Mouse (Mus musculus) heart, postnatal 0 days (tissue): ENCODE measurements around the gene Anln.

Experiments used
- CTCF ChIP-seq: IDR thresholded peaks from 2 replicates; pipeline ENCODE4 v1.5.1; 2016; ENCODE audit warnings: antibody characterized with exemption, control low read depth, low read depth
- EP300 ChIP-seq: IDR thresholded peaks from 2 replicates; pipeline ENCODE4 v1.6.1; 2016; ENCODE audit warnings: antibody characterized with exemption, low read depth

- TF ChIP-seq CTCF (no peak), EP300 (no peak)
Observed at GRCm38 (mm10) chr9:22366621-22367020, 22.4 kb downstream of the Anln start.
